Mouse (Mus musculus) skeletal muscle tissue, adult 2 months (tissue): ENCODE measurements around the gene Fads3.

Experiments
- DNase-seq: peaks from one replicate; pipeline ENCODE4 v3.0.0-alpha.2; 2012; ENCODE audit warnings: low read depth, low spot score

Fads3 gene

GRCm38 (mm10) chr19:10067701-10068100 is 26.3 kb downstream of the Fads3 start:
- DNase-seq: no peak

DNA sequence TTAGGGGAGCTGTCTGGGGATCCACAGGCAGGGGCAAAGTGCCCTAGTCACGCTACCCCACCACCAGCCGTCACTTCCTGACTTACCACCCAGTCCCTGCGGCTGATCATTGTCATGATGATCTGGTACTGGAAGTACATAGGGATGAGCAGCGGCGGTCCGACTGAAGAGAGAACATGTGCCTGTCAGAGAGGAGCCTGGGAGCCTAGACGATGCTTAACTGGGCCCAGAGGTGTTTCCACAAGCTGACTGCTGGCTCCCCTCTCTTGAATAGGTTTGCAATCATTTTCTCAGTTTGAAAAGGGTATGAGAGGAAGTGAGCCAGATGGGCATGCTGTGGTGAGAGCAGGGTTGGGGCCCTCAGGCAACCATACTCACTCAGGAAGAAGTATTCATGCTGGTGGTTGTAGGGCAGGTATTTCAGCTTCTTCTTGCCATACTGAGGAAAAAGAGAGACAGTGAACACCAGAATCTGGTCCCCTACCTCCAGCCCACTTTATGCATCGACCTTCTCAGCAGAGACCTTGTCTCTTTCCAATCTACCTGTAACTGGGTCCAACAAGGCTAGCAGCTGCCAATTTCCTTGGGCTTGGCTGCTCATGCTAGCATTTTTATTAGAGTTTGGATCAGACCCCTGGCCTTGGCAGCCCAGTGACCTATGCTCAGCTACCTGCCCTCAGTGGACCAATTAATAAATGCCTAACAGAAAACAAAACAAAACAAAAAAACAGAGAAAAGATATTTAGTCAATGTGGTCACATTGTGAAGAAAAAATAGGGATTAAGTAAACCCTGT is 29.0 kb downstream of the Fads3 start:
- no peak for DNase-seq

- no peak for DNase-seq
Observed at GRCm38 (mm10) chr19:10071166-10071565, 29.8 kb downstream of the Fads3 start.

DNA sequence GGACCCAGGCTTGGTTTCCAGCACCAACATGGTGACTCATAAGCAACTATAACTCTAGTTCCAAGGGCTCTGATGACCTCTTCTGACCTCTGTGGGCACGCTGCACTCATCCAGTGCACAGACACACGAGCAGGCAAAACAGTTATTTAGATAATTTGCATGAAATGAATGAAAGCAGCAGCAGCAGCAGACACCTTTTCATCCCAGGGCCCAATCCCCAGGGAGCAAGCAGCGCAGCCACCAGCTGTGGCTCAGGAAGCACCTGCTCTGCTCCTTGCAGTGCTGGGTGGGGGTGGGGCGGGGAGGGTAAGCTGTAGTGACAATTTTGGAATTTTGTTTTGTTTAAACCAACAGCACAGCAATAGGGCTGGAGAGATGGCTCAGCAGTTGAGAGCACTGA is 30.5 kb downstream of the Fads3 start:
- no peak for DNase-seq

- DNase-seq: no peak
Observed at GRCm38 (mm10) chr19:10073145-10073544, 31.8 kb downstream of the Fads3 start.

DNA sequence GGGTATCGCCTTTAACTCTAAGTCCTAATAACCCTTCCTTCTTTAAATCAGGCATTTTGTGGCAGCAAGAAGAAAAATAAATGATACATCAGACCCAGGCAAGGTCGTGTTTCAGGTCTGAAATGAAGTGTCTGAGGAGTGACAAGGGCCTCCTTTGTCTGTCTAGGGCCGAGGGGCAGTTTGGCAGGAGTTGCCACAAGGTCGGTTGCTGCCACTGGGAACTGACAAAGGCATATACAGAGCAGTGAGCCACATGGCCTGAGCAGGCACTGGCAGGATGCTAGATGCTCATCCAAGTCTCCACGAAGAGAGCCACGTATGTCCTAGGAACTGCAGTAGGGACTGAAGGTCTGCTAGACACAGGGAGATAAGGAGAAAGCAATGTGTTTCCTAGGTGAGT is 37.0 kb downstream of the Fads3 start:
- no peak for DNase-seq

DNA sequence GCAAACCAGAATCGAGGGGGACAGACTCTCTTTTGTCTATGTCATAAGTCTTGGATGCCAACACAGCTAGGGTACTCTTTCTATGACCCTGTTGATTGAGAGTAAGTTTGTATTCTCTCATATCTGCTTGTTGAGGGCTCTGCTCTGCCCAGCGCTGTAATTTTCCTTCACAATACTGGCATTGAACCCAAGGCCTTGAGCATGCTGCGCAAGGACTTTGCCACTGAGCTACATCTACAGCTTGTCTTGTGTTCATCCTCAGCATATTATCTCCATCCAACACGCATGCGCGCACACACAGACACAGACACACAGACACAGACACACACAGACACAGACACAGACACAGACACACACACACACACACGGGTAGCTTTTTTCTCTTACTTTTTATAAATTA is 39.0 kb downstream of the Fads3 start:
- no peak for DNase-seq

GRCm38 (mm10) chr19:10082105-10082504 is 40.7 kb downstream of the Fads3 start:
- no peak for DNase-seq

GRCm38 (mm10) chr19:10085454-10085853 is 44.1 kb downstream of the Fads3 start:
- no peak for DNase-seq

DNA sequence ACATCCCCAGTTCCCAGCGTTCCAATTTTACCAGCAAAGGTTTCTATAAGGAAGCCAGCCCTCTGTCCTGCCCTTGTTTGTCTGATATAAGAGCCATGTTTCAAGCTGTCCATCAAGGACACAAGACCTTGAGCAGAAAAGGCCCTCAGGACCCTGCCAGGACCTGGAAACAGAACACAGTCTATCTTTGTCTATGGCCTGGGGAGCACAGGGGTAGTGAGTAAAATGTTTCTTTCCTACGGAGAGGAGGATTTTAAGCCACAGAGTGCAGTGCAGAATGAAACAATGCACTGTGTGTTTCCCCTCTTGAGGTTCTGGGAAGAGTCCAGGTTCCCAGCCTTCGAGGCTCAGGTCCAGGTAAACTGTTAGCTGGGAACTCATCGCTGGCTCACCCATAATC is 45.6 kb downstream of the Fads3 start:
- no peak for DNase-seq

- DNase-seq: no peak
Observed at GRCm38 (mm10) chr19:10093829-10094228, 52.5 kb downstream of the Fads3 start.

GRCm38 (mm10) chr19:10094695-10095094 is 53.3 kb downstream of the Fads3 start:
- DNase-seq: no peak

DNA sequence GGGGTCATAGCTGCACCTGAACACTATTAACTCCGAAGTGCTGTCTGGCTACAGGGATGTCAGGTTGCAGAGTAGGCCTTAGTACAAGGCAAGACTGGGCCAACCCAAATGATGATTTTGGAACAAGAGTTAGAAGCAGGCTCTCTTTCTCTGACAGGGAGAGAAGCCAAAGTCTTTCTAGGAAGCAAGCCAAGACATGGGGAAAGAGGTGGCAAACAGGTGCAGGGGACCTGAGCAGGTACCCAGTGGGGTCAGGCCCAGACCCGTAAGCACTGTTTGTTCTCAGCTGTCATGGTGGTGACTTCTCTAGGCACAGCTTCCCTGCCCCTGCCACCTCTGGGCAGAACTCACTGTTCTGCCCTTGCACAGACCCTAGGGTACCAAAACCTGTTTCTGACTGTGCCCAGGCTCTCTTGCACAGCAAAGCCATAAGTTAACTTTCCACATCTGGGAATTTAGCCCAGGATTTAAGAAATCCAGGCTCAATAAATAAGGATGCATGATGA is 55.1 kb downstream of the Fads3 start:
- DNase-seq: no peak

GRCm38 (mm10) chr19:10097826-10098225 is 56.5 kb downstream of the Fads3 start:
- no peak for DNase-seq

DNA sequence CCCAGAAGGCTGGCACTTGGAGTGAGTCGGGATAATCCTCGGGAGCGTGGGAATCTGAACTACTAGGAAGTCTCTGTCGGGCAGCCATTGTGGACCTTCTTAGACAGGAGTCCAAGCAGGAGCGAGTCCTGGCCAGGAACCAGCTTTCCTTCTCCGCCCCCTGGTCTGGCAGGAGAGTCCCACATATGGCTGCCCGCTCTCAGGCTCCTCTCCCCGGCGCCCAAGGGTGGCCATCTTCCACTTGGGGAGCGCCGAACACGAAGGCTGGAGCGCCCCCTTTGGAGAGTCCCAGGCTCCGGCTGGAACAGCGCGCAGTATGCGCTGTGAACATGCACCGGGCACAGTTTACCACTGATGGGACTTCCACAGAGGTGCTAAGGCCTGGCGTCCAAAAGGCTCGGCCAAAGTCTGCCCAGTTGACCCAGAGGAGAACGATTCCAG is 59.3 kb downstream of the Fads3 start:
- peak; percentile 28 for DNase-seq

- peak; percentile 67 for DNase-seq
Observed at GRCm38 (mm10) chr19:10101341-10102053, 60.1 kb downstream of the Fads3 start, which contains the start of gene Fads2. Fads2 (minus strand) TSS chr19:10101746.

DNA sequence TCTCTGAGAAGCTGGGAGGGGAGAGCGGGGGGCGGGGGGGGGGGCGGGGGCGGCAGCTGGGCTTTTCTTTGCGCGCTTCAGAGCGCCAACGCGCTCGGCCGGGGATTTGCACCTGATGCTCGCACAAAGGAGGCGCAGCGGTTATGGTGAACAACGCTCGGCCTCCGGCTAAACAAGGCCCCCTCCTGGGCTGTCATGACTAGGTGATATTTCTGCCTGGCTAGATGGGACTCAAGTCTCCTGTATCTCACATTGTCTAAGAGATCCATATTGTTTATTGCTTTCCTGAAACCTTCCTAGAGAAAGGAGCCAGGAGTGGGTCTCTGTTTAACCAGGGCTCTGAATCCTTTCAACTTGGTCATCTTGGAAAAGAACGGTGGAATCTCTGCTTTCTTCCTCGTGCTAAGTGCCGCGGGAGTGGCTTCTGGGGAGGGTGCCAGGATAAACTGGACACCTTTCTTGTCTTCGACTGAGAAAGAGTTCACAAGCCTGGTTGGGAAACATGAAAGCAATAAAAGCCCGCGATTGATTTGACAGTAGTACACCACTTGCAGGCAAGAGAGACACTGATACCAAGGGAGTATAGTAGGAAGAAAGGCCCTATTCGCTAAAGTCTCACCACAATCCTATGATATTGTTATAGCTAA is 60.8 kb downstream of the Fads3 start:
- no peak for DNase-seq

DNA sequence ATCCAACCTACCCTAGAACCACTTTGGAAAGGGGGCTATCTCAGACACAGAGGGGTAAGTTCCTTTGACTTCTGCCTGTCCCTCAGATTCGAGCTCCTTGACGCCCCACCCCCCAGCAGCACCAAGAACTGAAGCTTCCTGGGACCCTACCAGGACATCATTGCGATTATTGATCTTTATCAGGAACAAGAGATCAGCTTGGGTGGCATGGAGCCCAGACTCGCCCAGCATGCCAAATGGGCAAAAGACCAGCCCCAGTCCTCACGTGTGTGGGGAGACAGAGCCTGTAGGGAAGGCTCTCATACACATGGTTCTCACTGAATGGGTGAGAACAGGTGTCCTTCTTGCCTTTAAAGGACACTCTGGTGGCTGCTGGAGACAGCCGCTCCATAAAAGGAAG is 62.9 kb downstream of the Fads3 start:
- DNase-seq: no peak

DNA sequence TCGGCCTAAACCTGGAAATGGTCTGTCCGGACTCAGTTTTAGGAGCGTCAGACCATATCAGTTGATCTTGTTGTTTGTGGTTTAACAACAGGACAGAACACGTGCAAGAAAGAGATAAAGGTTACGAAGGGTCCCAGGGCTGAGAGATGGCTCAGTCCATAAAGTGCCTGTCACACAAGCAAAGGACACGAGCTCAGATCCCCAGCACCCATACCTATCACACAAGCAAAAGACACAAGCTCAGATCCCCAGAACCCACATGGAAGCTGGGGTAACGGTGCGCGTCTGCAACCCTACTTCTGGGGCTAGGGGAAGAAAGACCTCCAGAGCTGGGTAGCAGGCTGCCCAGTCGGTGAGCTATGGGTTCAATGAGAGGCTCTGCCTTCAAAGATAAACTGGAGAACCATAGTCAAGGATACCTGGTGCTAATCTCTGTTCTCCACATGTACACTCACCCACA is 63.7 kb downstream of the Fads3 start:
- DNase-seq: no peak

DNA sequence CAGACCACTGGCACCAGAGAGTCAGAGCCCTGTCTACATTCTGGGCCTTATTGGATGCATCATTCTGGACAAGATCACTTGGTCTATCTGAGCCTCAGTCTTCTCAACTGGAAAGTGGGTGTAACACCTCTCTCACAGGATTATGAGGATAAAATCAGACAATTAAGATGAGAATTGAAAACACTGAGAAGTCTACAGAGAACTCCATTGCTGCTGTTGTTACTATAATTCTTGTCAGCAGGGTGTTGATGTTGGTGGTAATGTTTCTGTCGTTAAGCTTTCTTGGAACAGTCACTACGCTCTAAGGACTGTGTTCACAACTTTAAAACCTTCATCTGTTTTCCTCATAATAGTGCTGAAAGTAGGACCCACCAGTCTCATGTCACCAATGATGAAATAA is 65.3 kb downstream of the Fads3 start:
- no peak for DNase-seq

DNA sequence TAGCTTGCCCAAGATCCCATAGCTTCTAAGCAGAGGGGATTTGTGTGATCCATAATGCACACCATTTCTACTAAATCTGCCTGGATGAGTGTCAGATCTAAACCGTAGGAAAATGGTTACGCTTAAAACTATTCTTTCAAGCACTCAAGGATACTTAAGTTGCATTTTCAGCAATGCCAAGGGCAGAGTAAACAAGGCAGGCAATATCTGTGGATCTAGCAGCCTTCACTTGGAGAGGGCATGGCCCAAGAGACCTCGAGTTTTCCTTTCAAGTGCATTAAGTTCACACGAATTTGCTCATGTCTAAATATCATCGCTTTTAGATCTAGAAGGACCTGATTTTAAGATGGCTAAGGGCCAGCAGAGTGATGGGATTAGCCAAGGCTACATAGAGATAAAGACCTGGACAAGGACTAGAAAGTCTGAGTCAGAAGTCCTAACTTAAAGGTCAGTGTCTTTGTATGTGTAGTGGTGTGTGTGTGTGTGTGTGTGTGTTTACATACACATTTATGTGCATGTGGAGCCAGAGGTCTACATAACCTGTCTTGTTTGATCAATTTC is 65.8 kb downstream of the Fads3 start:
- no peak for DNase-seq

DNA sequence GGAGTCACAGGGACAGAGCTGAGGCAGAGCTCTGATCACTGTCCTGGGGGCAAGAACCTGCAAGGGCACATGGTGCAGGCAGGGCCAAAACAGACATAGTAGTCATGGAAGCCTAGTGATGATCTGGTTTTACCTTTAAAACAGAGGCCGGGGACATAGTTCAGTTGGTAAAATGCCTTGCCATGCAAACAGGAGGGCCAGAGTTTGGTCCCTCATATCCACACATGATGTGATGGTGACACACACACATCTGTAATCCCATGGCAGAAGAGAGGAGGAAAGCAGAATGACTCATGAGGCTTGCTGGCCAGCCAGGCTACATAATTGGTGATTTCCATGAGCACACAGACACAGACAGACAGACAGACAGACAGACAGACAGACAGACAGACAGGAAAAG is 66.8 kb downstream of the Fads3 start:
- DNase-seq: no peak
